Mouse (Mus musculus) c-Kit-positive CD71-positive TER-119-negative erythroid progenitor cells, embryonic 14.5 days (primary cell): ENCODE measurements at regions not wholly inside any gene's neighbourhood (a gene's known extent, or its start where the extent isn't known, plus 50 kb on each side); places are given as distances from the start of the nearest gene placed in this dataset.

Experiments used
- DNase-seq: peaks from one replicate; pipeline ENCODE4 v3.0.0-alpha.2; 2013; ENCODE audit warnings: low read depth

GRCm38 (mm10) chr3:50939602-50940001 lies 284.6 kb upstream of the Noct start:
- DNase-seq, result no peak

- no peak for DNase-seq
Observed at GRCm38 (mm10) chr3:50940656-50941055, 283.6 kb upstream of the Noct start.

- DNase-seq, result no peak
Observed at GRCm38 (mm10) chr3:50953456-50953855, 270.8 kb upstream of the Noct start.

- DNase-seq, result no peak
Observed at GRCm38 (mm10) chr3:50970386-50970785, 253.9 kb upstream of the Noct start.

- no peak for DNase-seq
Observed at GRCm38 (mm10) chr3:50973081-50973480, 251.2 kb upstream of the Noct start.

- DNase-seq, result no peak
Observed at GRCm38 (mm10) chr3:50976141-50976780, 248.0 kb upstream of the Noct start.

GRCm38 (mm10) chr3:50976818-50977217 lies 247.4 kb upstream of the Noct start:
- DNase-seq, result no peak

GRCm38 (mm10) chr3:50978636-50979035 lies 245.6 kb upstream of the Noct start:
- DNase-seq, result no peak

GRCm38 (mm10) chr3:50979592-50979991 lies 244.7 kb upstream of the Noct start:
- DNase-seq, result no peak

GRCm38 (mm10) chr3:50981751-50982150 lies 242.5 kb upstream of the Noct start:
- no peak for DNase-seq

GRCm38 (mm10) chr3:50982649-50983048 lies 241.6 kb upstream of the Noct start:
- DNase-seq, result no peak

GRCm38 (mm10) chr3:50983126-50983525 lies 241.1 kb upstream of the Noct start:
- DNase-seq, result no peak

GRCm38 (mm10) chr3:50983962-50984765 lies 240.1 kb upstream of the Noct start:
- DNase-seq, result no peak

GRCm38 (mm10) chr3:50987821-50988220 lies 236.4 kb upstream of the Noct start:
- no peak for DNase-seq

GRCm38 (mm10) chr3:50990810-50991209 lies 233.4 kb upstream of the Noct start:
- no peak for DNase-seq

- DNase-seq, result no peak
Observed at GRCm38 (mm10) chr3:50992581-50993313, 231.5 kb upstream of the Noct start.

- no peak for DNase-seq
Observed at GRCm38 (mm10) chr3:50999745-51000144, 224.5 kb upstream of the Noct start.

- DNase-seq, result no peak
Observed at GRCm38 (mm10) chr3:51000938-51001337, 223.3 kb upstream of the Noct start.

GRCm38 (mm10) chr3:51002662-51003061 lies 221.6 kb upstream of the Noct start:
- DNase-seq, result no peak

- DNase-seq, result no peak
Observed at GRCm38 (mm10) chr3:51003506-51004170, 220.6 kb upstream of the Noct start.

- no peak for DNase-seq
Observed at GRCm38 (mm10) chr3:51004216-51004615, 220.0 kb upstream of the Noct start.

- DNase-seq, result no peak
Observed at GRCm38 (mm10) chr3:51009098-51009497, 215.1 kb upstream of the Noct start.
